Mouse (Mus musculus): Measurements from ENCODE around the gene Cd302. TPM values are rescaled to one million over a fixed set of nuclear protein-coding genes. Genes with fewer than 3 reads are reported as not detected.

Cd302 gene
- total RNA-seq, 2 experiments from 2014 or later = 13.7 to 16.7 TPM

Other genes with a start within 250 kb of the Cd302 start
- gene Baz2b, start 74.6 kb downstream of the Cd302 start, total RNA-seq (2021) = 10 to 100 TPM; 52.3 to 66.6 TPM
- gene March7, start 74.6 kb downstream of the Cd302 start, total RNA-seq (2021) = 10 to 100 TPM; 62.5 to 69.9 TPM
- gene Ly75, start 98.8 kb upstream of the Cd302 start, total RNA-seq (2021) = 1 to 10 TPM in 1 of 2 experiments, under 1 TPM in 1; 0.95 to 1.3 TPM